Mouse (Mus musculus) spleen, adult 2 months (tissue): ENCODE measurements at regions not wholly inside any gene's neighbourhood (a gene's known extent, or its start where the extent isn't known, plus 50 kb on each side); places are given as distances from the start of the nearest gene placed in this dataset.

Experiments
- CTCF ChIP-seq: fragments of 200-500 bp; IDR thresholded peaks from 2 replicates; pipeline ENCODE4 v1.5.1; 2011; ENCODE audit warnings: mild to moderate bottlenecking, inconsistent platforms; ENCODE audit not compliant: insufficient read depth, insufficient read length, insufficient replicate concordance; ENCODE audit errors: extremely low read depth
- POLR2A ChIP-seq: fragments of 200-500 bp; IDR thresholded peaks from 2 replicates; pipeline ENCODE4 v1.6.1; 2011; ENCODE audit warnings: low read depth, low read length, inconsistent platforms

DNA sequence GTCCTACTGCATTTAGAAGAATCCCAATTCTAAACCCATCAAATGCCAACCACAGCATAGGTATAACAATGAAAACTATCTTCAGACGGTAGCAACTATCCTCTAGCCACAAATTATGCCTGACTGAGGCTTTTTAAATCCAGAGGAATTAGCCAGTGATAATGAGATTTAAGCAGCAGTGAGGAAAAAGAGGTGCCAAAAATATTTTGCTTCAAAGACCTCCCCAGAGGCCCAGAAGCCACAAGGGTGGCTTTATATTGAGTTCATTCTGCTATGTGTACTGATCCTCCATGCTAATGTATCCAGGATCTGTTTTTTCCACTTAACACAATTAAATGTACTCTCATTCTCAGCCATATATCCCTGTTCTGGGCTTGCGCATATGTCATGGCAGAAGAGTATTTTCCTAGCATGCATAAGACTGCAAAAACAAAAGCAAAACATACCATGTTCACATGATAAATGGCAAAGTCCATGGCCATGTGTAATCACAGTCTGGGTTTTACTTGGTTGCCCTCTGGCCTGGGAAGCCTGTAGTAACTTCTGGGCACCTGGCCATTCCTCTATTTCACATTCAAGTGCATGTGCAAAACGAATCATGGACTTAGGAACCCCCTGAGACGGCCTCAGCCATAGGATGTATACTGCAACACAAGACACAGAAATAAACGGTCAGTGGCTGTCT lies 113.6 kb upstream of the Tsc22d2 start:
- TF ChIP-seq CTCF = no peak
- no peak for TF ChIP-seq POLR2A
